Mouse (Mus musculus) retina, embryonic 14.5 days (tissue): ENCODE measurements at regions not wholly inside any gene's neighbourhood (a gene's known extent, or its start where the extent isn't known, plus 50 kb on each side); places are given as distances from the start of the nearest gene placed in this dataset.

Source experiments
- DNase-seq: peaks from one replicate; pipeline ENCODE4 v3.0.0-alpha.2; 2015; ENCODE audit warnings: low spot score

DNA sequence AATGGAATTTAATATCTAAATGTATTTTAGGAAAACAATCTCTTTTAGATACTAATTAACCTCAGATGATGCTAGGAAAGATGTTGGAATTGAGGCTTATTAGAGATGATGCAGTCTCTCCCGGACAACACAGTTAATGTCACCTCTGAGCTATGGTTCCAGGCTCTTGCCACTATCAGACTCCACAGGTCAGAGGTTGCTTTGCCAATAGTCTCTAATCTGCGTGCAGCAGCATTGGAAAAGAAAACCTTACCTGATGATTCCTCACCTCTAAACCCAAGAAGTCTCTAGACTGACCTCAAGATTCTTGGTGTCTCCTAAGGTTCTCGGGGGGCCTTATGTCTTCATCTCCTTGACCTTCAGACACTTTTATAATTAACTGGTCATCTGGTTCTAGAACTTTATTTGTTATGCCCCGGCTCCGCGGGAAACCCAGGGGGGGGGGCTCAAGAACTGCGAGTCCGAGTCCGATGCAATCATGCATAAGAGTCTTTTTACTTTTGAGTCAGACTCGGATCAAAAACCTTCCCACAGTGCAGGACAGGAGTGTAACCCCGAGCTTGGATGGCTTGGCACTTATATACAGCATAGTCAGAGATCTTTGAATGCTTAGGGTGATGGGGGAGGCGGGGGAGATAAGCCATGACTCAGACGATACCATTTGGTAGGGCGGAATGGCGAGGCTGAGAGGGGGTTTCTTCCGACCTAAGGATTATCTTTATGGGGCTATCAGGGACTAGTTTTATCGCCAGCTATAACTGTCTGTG lies 626.9 kb downstream of the Zfp706 start:
- no peak for DNase-seq

DNA sequence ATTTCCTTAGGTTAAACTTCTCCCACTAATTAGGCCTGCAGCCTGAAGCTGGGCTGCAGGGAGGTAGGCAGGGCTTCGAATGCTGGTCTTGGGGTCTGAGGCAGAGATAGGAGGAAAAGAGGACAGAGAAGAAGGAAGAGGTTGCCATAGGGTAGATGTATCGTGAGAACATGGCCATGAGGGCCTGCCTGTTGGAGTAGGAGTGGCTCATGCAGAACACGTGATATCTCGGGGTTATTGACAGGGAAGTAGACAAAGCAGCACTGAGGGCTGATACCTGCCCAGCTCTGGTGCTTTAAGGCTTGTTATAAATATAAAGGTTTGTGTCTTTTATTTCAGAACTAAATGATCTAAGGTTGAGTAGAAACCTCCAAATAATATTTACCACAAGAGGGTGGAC lies 628.9 kb downstream of the Zfp706 start:
- DNase-seq, result no peak

DNA sequence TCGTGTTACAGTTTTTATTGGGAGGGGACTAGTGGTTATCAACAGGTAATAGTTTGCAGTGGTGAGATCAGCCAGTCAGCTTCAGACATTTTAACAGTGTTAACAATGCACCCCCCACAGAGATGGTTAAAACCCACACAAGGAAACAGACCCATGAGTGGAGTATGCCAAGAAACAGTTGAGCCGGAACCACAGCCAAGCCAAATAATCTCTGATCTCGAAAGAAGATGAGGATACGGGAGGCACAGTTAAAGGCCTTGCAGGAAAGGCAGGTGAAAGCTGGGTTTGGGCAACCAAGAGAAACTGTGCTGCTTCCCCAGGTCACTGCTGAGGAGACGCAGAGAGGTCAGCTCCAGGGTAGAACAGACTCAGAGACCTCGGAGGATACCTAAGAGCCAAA lies 631.0 kb downstream of the Zfp706 start:
- no peak for DNase-seq

GRCm38 (mm10) chr15:36375549-36375885 lies 632.1 kb downstream of the Zfp706 start:
- no peak for DNase-seq

DNA sequence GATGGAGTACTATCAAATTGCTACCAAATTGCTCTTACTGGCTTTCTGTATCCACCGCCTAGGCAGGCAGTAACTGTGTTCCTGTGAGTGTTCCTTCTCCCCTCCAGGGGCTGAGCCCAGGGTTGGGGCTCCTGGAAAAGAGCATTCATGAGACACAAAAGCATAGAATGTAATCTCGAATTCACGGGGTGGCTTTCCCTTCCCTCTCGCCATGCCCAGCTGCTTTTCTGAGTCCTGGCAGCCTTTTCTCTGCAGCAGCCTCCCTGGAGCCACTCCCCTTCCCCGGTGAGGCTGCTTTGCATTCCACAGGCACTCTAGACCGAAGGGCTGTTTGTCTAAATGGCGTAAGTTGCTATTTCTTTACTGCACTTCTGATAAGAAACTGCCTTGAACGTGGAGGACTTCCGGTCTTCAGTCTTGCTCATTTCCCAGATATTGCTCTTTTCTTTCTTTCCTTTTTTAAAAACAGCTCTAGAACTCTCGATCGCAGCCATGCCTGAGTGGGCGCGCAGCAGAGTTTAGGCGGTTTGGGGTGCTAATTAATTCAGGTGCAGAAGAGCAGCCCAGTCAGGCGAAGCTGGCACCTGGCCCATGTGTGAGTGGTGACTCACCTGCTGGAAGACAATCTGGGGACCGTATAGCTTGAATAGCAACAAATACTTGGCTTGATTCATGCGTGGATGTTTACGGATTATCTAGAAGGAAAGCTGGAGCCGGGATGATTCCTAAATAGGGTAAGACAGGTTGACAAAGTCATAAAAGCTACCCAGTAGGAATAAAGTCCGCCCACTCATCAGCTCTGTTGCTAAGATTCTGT lies 632.6 kb downstream of the Zfp706 start:
- peak; percentile 20 for DNase-seq

DNA sequence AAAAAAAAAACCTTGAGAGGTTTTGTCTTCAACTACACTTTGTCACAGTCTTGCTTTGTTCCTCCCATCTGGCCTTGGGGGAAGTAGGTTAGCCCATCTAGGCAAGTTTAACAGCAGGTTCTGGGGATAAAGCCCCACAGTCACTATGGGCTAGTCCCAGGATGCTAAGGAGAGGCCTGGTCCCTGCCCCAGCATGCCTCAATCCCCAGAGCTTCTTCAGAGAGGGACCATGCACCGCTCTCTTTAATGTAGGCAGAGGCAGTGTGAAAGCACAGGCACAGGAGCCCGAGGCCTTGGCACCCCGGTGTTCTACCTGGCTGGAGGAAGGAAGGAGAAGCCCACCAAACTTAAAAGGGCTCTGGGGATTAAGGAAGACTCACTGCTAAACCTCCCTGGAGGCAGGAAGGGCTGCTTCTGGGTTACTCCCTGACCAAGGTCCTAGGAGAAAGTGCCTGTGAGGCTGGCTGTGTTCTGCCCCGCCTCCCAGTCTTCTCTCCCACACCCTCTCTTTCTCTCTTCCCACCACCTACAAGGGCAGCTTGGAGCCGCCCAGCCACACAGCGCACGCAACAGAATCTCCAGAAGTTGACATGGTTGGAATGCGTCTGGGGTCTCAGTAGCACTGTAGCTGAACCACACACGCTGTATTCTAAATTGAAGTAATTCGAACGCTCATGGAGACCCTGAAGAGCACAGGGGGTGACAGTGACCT lies 633.5 kb downstream of the Zfp706 start:
- DNase-seq, result peak; percentile 35

GRCm38 (mm10) chr15:36373481-36373880 lies 634.1 kb downstream of the Zfp706 start:
- DNase-seq, result no peak

DNA sequence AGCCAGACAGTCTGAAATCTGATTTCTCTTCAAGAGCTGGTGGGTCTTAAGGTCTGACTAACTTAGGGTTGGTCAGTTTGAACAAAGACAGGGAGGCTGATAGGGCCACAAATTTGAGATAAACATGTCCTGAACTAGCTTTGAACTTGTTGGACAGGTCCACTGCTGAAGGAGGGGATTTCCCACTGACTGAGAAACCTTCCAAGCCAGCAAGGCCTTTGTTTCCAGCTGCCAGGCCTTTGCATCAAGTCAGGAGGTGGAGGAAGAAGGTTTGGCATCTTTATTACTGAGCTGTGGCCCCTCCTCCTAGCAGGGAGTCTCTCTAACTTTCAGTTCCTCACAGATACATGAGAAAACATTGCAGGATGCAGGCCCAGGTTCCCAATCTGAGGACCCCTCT lies 636.2 kb downstream of the Zfp706 start:
- no peak for DNase-seq

- DNase-seq, result no peak
Measured at GRCm38 (mm10) chr15:36370906-36371305, 636.7 kb downstream of the Zfp706 start.

DNA sequence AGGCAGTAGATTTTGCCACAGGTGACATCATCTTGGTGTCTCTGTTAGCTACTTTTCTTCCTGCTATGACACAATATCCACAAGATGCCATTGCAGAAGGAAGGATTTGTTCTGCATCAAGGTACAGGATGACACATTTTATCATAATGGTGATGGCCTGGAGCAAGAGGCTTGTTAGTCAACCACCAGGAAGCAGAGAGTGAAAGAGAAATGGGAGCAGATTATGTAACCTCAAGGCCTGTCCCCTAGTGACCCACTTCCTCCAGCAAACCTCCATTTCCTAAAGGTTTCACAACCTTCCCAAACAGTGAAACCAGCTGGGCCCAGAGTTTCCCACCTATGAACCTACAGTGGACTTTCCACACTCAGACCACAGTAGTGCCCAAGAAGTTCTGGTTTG lies 640.3 kb downstream of the Zfp706 start:
- no peak for DNase-seq

GRCm38 (mm10) chr15:36364757-36365156 lies 642.8 kb downstream of the Zfp706 start:
- no peak for DNase-seq

DNA sequence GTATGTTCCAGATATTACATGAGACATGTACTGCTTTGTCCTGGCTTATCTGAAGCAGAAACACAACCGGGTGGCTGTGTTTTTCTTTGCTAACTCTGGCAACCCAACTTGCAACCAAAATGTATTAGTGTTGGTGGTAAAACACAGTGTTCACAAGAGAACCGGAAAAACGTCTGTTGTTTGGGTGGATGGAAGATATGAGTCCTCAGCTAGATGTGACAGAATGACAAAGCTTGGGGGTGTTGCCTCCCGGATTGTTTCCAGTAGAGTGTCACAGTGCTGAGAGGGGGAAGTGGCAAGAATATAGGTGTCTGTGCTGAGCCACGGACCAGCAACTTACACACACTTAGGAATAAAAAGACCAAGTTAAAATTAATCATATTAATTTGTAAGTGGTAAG lies 643.5 kb downstream of the Zfp706 start:
- DNase-seq, result no peak

DNA sequence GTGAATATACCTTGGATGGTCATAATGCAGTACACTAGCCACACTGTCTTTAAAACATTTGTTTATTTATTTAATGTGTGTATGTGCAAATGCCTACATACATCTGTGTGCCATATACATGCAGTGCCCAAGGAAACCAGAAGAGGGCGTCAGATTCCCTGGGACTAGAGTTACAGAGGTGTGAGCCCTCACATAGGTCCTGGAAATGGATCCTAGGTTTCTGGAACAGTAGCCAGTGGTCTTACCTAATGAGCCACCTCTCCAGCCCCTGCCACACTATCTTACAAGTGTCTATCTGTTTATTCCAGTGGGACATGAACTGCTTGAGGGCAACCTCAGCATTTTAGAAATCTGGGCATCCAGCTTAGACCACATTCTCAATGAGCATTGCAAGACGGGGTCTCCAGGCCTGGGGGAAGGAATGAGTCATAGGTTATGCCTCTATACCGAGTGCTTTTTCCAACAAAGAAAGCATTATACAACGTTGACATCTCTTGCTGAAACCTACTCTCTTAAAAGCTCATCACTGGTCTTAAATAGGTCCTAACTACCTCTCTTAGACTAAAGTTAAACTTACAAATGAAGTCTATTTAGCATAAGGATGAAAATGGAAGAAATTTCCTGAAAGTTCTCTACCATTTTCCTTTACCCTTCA lies 644.5 kb downstream of the Zfp706 start:
- DNase-seq, result no peak

DNA sequence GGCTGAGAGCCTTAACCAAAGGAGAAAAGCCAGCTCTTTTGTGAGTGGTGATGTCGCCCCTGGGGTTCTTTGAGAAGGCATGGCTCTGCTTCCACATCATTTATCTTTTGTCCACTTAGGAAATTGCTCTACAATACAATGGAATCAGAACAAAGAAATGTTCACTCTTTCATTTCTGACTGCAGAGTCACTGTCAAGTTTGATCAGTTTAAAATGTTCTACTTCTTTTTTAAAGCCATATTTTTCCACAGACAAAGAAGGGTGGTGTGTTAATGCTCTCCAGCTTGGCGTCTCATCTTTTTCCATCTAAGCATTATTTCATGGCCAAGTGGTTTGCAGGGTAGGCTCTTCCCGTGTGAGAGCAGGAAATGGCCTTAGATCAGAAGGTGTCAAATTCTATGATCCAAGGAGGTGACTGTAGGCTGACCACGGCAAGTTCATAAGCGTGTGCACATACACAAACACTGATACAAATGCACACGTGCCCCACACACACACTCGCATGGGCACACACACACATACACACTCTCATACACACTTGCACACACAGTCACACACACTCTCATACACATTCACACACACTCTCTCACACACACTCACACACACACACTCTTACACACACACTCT lies 645.9 kb downstream of the Zfp706 start:
- DNase-seq, result peak; percentile 60

DNA sequence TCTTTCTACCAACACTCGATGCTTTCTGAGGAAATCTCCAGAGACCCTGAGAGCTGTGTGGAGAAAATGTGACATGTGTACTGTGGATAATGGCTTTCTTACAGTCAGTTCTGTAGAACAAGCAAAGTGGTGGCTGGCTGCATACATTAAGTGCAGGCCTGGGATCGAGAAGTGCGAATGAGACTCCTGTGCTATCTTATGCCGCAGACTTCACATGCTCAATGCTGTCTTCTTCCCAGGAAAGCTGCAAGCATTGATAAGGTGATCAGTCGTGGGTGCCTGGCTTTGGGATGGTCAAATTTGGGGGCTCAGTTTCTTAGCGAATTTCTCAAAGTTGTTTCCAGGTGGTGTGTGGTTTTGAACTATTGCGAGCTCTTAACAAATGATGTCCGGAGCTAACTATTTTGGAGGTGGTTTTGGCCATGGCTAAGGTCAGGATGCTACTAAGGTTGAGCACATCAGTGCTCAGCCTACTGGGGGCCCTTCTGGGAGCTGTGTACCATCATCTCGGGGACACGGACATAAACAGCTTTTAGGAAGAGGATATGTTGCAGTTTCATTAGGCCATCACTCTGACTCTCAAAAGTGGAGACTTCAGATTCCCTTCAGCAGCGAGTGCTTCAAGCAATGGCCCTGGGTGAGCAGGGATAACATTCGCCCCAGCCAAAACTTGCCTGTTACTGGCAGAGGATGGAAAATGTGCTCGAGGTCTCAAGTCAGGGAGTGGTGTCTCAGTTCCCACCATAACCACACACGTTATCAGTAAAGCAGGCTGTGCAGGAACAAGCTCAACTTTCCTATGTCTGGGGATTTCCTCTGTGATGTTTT lies 646.7 kb downstream of the Zfp706 start:
- DNase-seq, result peak; percentile 17

- DNase-seq, result no peak
Measured at GRCm38 (mm10) chr15:36355851-36356250, 651.7 kb downstream of the Zfp706 start.

GRCm38 (mm10) chr15:36354545-36354944 lies 653.0 kb downstream of the Zfp706 start:
- DNase-seq, result no peak

DNA sequence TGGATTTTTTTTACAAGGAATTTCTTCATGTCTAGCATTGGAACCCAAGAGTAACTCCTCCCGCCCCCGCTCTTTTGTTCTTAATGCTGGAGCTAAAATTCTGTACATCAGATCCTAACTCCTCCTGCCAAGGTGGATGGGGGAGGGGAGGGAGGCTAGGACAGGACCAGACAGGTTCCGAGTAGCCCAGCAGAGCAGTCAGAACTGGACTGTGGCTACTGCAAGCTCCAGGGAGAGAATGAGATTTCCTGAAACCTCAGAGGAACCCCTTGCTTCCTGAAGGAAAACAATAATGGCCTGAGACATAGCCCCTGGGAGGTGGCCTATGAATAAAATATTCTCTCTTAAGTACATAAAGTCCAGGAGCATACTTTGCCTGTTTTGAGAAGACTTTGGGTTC lies 653.8 kb downstream of the Zfp706 start:
- no peak for DNase-seq

DNA sequence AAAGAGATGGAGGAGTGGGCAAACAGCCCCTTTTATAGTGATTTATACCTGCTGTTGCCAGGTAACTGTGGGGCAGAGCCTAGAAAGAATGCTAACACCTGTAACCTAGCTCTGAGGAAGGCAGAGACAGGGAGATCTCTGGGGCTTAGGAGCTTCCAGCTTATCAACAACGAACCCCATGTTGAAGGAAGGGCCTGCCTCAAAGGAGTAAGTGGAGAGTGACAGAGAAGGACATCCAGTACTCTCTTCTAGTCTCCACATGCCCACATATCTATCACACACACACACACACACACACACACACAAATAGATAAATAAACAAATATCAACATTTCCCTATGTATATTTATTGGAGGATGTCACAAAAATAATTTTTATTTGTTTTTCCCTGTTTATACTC lies 654.6 kb downstream of the Zfp706 start:
- DNase-seq, result no peak

GRCm38 (mm10) chr15:36351693-36352092 lies 655.9 kb downstream of the Zfp706 start:
- DNase-seq, result no peak

DNA sequence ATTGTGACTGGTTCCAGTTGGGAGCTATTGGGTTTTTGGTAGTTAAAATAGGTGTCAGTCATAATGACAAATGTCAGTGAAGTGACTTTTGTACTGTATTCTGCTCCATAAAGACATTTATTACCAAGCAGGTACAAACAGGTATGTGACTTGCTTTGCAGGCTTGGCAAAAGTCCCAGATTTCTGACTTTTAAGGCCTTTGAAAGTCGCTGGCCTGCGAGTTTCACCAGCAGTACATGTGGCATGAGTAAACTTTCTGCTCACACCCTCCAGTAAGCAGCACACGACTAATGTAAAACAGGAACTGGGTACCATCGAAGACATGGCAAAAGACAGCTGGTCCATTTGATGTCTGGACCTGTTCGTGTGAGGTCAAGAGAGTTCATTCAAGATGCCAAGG lies 659.2 kb downstream of the Zfp706 start:
- DNase-seq, result no peak
